Mouse (Mus musculus) liver, postnatal 0 days (tissue): ENCODE measurements around the gene Kif24.

ENCODE experiments used
- CTCF ChIP-seq: sonication (generic); IDR thresholded peaks from 2 replicates; pipeline ENCODE4 v1.5.1; 2016; ENCODE audit warnings: antibody characterized with exemption, low read depth
- EP300 ChIP-seq: IDR thresholded peaks from 2 replicates; pipeline ENCODE4 v1.6.1; 2016; ENCODE audit warnings: antibody characterized with exemption, low read depth, mild to moderate bottlenecking

DNA sequence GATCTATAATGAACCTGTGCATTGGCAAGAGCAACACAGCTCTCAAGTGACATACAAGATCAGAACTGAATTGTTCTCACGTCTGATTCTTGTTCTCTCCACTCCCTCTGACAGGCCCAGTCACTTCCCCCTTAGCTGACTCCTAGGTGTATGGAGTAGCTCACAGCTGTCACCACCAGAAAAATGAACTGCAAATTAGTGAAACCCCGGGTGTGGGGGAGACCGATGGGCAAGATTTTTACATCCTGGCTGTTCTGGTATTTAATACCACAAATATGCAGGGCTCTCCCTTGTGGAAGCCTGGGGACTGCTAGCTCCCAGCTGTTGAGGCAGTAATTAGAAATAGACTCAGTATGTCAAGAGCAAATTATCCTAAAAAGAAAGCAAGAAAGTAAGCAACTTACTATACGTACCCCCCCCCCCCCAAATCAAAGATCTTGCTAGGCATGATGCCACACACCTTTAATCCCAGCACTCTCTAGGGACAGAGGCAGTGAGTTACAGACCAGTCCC lies 21.8 kb downstream of the Kif24 start:
- TF ChIP-seq CTCF = no peak
- TF ChIP-seq EP300 = no peak
